Mouse (Mus musculus) neural tube, embryonic 14.5 days (tissue): ENCODE measurements around the gene Lrrc20. TPM values are rescaled to one million over a fixed set of nuclear protein-coding genes. Genes with fewer than 3 reads are reported as not detected.
A peak's percentile ranks its signal among the peaks of the same experiment; 100 is the strongest.

ENCODE experiments used
- ATAC-seq: fragments of 200-750 bp; cut with Nextera tagmentation; 2 replicates; pipeline ENCODE4 v1.8.0; 2017; ENCODE audit warnings: low read depth, mild to moderate bottlenecking, moderate TSS enrichment, moderate library complexity
- H3K27ac ChIP-seq: fragments of 300-500 bp; sonication (generic); 2 replicates; pipeline ENCODE4 v1.5.1; 2014; ENCODE audit warnings: low read depth, mild to moderate bottlenecking, control low read depth, low read length, moderate library complexity, mixed read lengths
- H3K27me3 ChIP-seq: fragments of 300-500 bp; sonication (generic); 2 replicates; pipeline ENCODE4 v1.6.1; 2014; ENCODE audit warnings: low read length; ENCODE audit not compliant: control insufficient read depth, insufficient read depth
- H3K36me3 ChIP-seq: fragments of 300-500 bp; sonication (generic); 2 replicates; pipeline ENCODE4 v1.6.1; 2014; ENCODE audit warnings: low read length, mixed read lengths; ENCODE audit not compliant: control insufficient read depth, insufficient read depth
- H3K4me1 ChIP-seq: fragments of 300-500 bp; sonication (generic); 2 replicates; pipeline ENCODE4 v1.6.1; 2014; ENCODE audit warnings: low read length; ENCODE audit not compliant: control insufficient read depth, insufficient read depth
- H3K4me2 ChIP-seq: fragments of 300-500 bp; sonication (generic); 2 replicates; pipeline ENCODE4 v1.6.1; 2014; ENCODE audit warnings: mild to moderate bottlenecking, low read depth, low read length, control low read depth
- H3K4me3 ChIP-seq: fragments of 300-500 bp; sonication (generic); 2 replicates; pipeline ENCODE4 v1.5.1; 2014; ENCODE audit warnings: low read depth, low read length, control low read depth, mixed read lengths
- H3K9ac ChIP-seq: fragments of 300-500 bp; sonication (generic); replicated peaks from 2 replicates; pipeline ENCODE4 v1.6.1; 2014; ENCODE audit warnings: low read depth, mild to moderate bottlenecking, control low read depth, low read length, mixed read lengths
- H3K9me3 ChIP-seq: fragments of 300-500 bp; sonication (generic); 2 replicates; pipeline ENCODE4 v1.6.1; 2016; ENCODE audit warnings: low read length; ENCODE audit not compliant: control insufficient read depth
- WGBS: fragments of 180-500 bp; shearing (Covaris S2); extraction: QIAGEN DNeasy Blood & Tissue Kit; methylation state at CpG from one replicate; pipeline ENCODE4 v1.1.7; 2014; 5-methylcytosine and 5-hydroxymethylcytosine counted together
- polyA plus RNA-seq: library from polyadenylated mRNA; unstranded; fragments of >200 nt; fragmentation: Nextera tagmentation; extraction: Ambion mirVana; gene quantifications from 2 replicates; pipeline ENCODE4 v1.2.1, GENCODE M21; 2014

Gene Lrrc20
- polyA plus RNA-seq, 1 experiment from 2014 or later = 14.8 TPM

- H3K9me3 ChIP-seq = no peaks in the 10 kb centered on the region; the same call in 1 of the 2 replicates
- no peak for ATAC-seq
- H3K27ac ChIP-seq = no peak overlapping the region
- H3K4me1 ChIP-seq = no peaks in the 10 kb centered on the region
- no peaks in the 10 kb centered on the region for H3K27me3 ChIP-seq
- H3K36me3 ChIP-seq = no peaks in the 10 kb centered on the region
- no peak overlapping the region for H3K4me3 ChIP-seq
- H3K9ac ChIP-seq = no peak overlapping the region
- no peak overlapping the region for H3K4me2 ChIP-seq
- 80% methylated on average over 7 of the region's 7 CpGs for WGBS
These were observed 25.2 kb downstream of the Lrrc20 start for GRCm38 (mm10) chr10:61500756-61501155.

DNA sequence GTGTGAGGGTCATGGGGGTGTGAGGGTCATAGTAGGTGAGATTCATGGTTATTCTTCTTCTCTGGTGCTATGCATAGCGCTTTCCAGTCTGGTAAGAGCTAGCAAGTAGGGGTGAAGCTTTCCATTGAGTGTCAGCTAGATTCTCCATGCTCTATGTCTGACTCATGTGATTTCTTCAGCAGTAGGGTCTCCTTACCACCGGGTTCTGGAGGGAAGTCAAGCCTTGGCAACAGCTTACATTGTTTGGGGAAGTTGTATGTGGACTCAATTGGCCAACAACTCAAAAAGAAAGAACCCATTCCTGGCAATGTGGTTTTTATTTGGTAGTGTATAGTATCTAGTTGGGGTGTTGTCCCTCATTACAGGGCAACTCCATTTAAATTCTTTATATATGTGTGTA is 28.5 kb downstream of the Lrrc20 start:
- no peaks in the 10 kb centered on the region for H3K36me3 ChIP-seq
- WGBS = 95% methylated on average over 2 of the region's 2 CpGs
- H3K27ac ChIP-seq = no peak overlapping the region
- no peaks in the 10 kb centered on the region for H3K4me1 ChIP-seq
- no peak overlapping the region for H3K4me2 ChIP-seq
- no peak overlapping the region for H3K9ac ChIP-seq
- no peaks in the 10 kb centered on the region for H3K27me3 ChIP-seq
- no peaks in the 10 kb centered on the region; the same call in 1 of the 2 replicates for H3K9me3 ChIP-seq
- no peak overlapping the region for H3K4me3 ChIP-seq
- no peak for ATAC-seq

- Histone ChIP-seq H3K9ac (no peak overlapping the region), H3K9me3 (no peaks in the 10 kb centered on the region; the same call in 1 of the 2 replicates), H3K4me2 (no peak overlapping the region), H3K4me1 (no peaks in the 10 kb centered on the region), H3K27ac (no peak overlapping the region), H3K4me3 (no peak overlapping the region), H3K27me3 (no peaks in the 10 kb centered on the region), H3K36me3 (no peaks in the 10 kb centered on the region)
- 77% methylated on average over 7 of the region's 7 CpGs for WGBS
- ATAC-seq = no peak
These were observed 31.0 kb downstream of the Lrrc20 start for GRCm38 (mm10) chr10:61506381-61507200.

GRCm38 (mm10) chr10:61509873-61510272 is 34.3 kb downstream of the Lrrc20 start:
- H3K4me2 ChIP-seq = no peak overlapping the region
- no peak for ATAC-seq
- H3K9me3 ChIP-seq = no peaks in the 10 kb centered on the region
- H3K4me1 ChIP-seq = no peaks in the 10 kb centered on the region
- WGBS = 94% methylated on average over 5 of the region's 5 CpGs
- no peaks in the 10 kb centered on the region for H3K27me3 ChIP-seq
- H3K36me3 ChIP-seq = no peaks in the 10 kb centered on the region
- H3K4me3 ChIP-seq = no peak overlapping the region
- no peak overlapping the region for H3K9ac ChIP-seq
- H3K27ac ChIP-seq = no peak overlapping the region

DNA sequence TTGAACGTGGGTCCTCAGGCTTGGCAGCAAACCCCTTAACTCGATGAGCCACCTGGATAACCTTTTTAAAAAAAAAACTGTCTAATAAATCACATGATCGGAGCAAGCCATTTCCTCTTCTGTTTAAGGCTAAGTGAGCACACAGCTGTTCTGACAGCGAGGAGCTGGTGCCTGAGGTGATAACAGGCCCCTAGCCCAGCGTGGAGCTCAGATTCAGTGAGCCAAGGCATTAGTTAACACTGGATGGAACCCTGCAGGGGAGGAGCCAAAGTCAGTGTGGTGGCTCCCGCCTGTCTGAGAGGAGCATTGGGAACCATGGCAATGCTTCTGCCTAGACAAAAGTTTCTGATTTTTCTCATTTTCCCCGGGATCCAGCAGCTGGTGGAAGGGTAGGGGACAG is 35.2 kb downstream of the Lrrc20 start:
- ATAC-seq = peak; percentile 70
- no peaks in the 10 kb centered on the region for H3K36me3 ChIP-seq
- H3K27ac ChIP-seq = no peak overlapping the region
- H3K4me2 ChIP-seq = no peak overlapping the region
- no peak overlapping the region for H3K4me3 ChIP-seq
- no peaks in the 10 kb centered on the region for H3K9me3 ChIP-seq
- WGBS = 26% methylated on average over 7 of the region's 7 CpGs
- H3K9ac ChIP-seq = no peak overlapping the region
- H3K4me1 ChIP-seq = no peaks in the 10 kb centered on the region
- H3K27me3 ChIP-seq = no peaks in the 10 kb centered on the region

DNA sequence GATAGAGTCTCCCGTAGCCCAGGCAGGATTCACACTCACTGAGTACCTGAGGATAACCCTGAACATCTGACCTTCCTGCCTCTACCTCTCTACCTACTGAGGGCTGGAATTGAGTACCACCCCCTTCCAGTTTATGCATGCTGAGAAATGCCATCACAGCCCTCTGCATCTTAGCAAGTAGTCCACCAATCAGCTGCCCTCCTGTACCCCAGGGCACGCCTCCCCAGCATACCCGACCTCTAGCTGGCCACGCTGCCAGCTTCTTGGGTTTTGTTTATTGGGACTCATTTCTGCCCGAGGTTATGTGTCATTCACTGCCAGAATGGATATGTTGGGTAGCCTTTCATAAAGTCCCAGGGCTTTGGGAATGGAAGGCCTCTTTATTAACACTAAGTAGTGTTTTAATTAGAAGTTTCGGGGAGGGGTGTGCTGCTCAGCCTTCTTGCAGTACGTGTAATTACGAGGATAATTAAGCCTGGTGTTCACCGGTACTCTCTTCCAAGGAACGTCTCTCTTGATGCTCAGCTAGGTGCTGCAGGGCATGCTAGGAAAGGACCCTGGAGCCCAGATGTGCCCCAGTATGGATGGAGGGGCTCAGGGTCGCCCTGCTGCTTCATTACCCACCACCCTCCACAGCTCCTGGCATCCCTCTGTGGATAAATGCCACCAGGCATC is 36.8 kb downstream of the Lrrc20 start:
- no peak overlapping the region for H3K9ac ChIP-seq
- no peaks in the 10 kb centered on the region for H3K27me3 ChIP-seq
- H3K36me3 ChIP-seq = no peaks in the 10 kb centered on the region
- H3K4me2 ChIP-seq = no peak overlapping the region
- WGBS = 56% methylated on average over 11 of the region's 11 CpGs
- ATAC-seq = 0 out of 2 replicates have a peak, but pooled peaks have one; percentile 11
- H3K9me3 ChIP-seq = no peaks in the 10 kb centered on the region
- H3K4me1 ChIP-seq = no peaks in the 10 kb centered on the region
- no peak overlapping the region for H3K4me3 ChIP-seq
- H3K27ac ChIP-seq = no peak overlapping the region

- Histone ChIP-seq H3K27me3 (no peaks in the 10 kb centered on the region), H3K4me1 (no peaks in the 10 kb centered on the region; the same call in 1 of the 2 replicates), H3K9ac (no peak overlapping the region), H3K36me3 (no peaks in the 10 kb centered on the region), H3K4me2 (no peak overlapping the region), H3K4me3 (no peak overlapping the region), H3K9me3 (no peaks in the 10 kb centered on the region), H3K27ac (no peak overlapping the region)
- ATAC-seq = no peak
- WGBS = 83% methylated on average over 5 of the region's 5 CpGs
These were observed 41.3 kb downstream of the Lrrc20 start for GRCm38 (mm10) chr10:61516866-61517265.

- WGBS = 41% methylated on average over 12 of the region's 12 CpGs
- no peak for ATAC-seq
- no peaks in the 10 kb centered on the region for H3K27me3 ChIP-seq
- no peak overlapping the region for H3K27ac ChIP-seq
- no peaks in the 10 kb centered on the region for H3K9me3 ChIP-seq
- no peaks in the 10 kb centered on the region for H3K36me3 ChIP-seq
- H3K4me1 ChIP-seq = no peaks in the 10 kb centered on the region; the same call in 1 of the 2 replicates
- no peak overlapping the region for H3K4me3 ChIP-seq
- no peak overlapping the region for H3K4me2 ChIP-seq
- H3K9ac ChIP-seq = no peak overlapping the region
These were observed 41.9 kb downstream of the Lrrc20 start for GRCm38 (mm10) chr10:61517296-61518071.
